Mouse (Mus musculus): ENCODE data around the gene Gm498. TPM values are rescaled to one million over a fixed set of nuclear protein-coding genes. Genes with fewer than 3 reads are reported as not detected.

Gm498 gene
- polyA plus RNA-seq, 1 experiment = not detected

GRCm38 (mm10) chr7:143868874-143869273 lies 2.2 kb downstream of the Gm498 start:
- 63% methylated on average over 4 of the region's 4 CpGs for WGBS

GRCm38 (mm10) chr7:143883717-143884116 lies 17.1 kb downstream of the Gm498 start:
- DNase-seq = no peak
- H3K4me3 ChIP-seq (replicated peaks; ENCODE audit: extremely low read depth, low read depth, low read length) = no peak overlapping the region
- 66% methylated on average over 6 of the region's 6 CpGs for WGBS
- TF ChIP-seq POLR2A (IDR thresholded peaks at IDR 0.05; ENCODE audit: borderline replicate concordance, extremely low read depth, low read depth, low read length) = no peak
- TF ChIP-seq CTCF (IDR thresholded peaks at IDR 0.05; ENCODE audit: insufficient read depth, low read length) = no peak
- no peaks in the 10 kb centered on the region for H3K4me1 ChIP-seq (ENCODE audit: control insufficient read depth, insufficient read depth, low read length)

More at GRCm38 (mm10) chr7:143868874-143869273, 2.2 kb downstream of the Gm498 start:
- Histone ChIP-seq H3K4me1 (ENCODE audit: control insufficient read depth, insufficient read depth, low read length) (no peaks in the 10 kb centered on the region), H3K4me3 (replicated peaks; ENCODE audit: extremely low read depth, low read depth, low read length) (no peak overlapping the region)
- no peak for DNase-seq
- TF ChIP-seq CTCF (IDR thresholded peaks at IDR 0.05; ENCODE audit: insufficient read depth, low read length) (no peak), POLR2A (IDR thresholded peaks at IDR 0.05; ENCODE audit: borderline replicate concordance, extremely low read depth, low read depth, low read length) (no peak)

DNA sequence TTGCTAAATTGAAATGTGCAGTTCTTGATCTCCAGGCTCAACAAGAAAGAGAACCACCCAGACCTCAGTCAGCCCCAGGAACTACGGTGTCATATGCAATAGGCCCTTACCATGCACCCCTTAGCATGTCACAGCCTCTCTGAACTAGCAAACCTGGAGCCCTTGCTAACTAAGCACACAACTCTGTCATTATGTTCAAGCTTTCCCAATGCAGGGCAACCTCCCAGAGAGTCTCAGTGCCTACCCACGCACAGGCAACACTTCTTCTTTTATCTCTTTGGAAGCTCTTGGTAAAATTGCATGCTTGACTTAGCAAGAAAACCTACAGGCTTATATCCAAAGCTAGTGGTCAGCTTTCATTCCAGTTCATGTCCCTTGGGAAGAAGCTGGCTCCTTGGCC lies 24.5 kb downstream of the Gm498 start:
- Histone ChIP-seq H3K4me3 (replicated peaks; ENCODE audit: extremely low read depth, low read depth, low read length) (no peak overlapping the region), H3K4me1 (ENCODE audit: control insufficient read depth, insufficient read depth, low read length) (no peaks in the 10 kb centered on the region)
- DNase-seq = no peak
- TF ChIP-seq POLR2A (IDR thresholded peaks at IDR 0.05; ENCODE audit: borderline replicate concordance, extremely low read depth, low read depth, low read length) (no peak), CTCF (IDR thresholded peaks at IDR 0.05; ENCODE audit: insufficient read depth, low read length) (no peak)
- 80% methylated on average over 2 of the region's 2 CpGs for WGBS

GRCm38 (mm10) chr7:143892361-143892760 lies 25.7 kb downstream of the Gm498 start:
- no peak for DNase-seq
- WGBS = 66% methylated on average over 2 of the region's 2 CpGs
- H3K4me3 ChIP-seq (replicated peaks; ENCODE audit: extremely low read depth, low read depth, low read length) = no peak overlapping the region
- TF ChIP-seq CTCF (IDR thresholded peaks at IDR 0.05; ENCODE audit: insufficient read depth, low read length) = no peak
- TF ChIP-seq POLR2A (IDR thresholded peaks at IDR 0.05; ENCODE audit: borderline replicate concordance, extremely low read depth, low read depth, low read length) = no peak
- H3K4me1 ChIP-seq (ENCODE audit: control insufficient read depth, insufficient read depth, low read length) = no peaks in the 10 kb centered on the region

DNA sequence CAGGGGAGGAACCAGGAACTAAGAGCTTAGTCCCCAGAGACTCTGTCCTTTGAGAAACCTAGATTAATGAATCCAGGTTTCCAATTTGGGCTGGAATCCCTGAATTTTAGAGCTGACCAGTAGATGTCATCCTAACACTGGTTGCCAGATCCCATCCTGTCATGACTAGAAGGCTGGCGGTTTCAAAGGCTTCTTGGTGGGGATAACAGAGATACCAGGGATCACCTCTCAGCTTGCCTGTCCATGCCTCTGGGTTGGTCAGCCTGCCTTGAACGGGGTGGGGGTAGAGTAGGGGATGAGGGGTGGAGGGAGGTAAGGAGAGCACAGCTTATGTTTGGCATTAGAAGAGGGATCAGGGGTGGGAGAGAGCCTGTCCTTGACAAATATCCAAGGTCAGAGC lies 34.0 kb downstream of the Gm498 start:
- Histone ChIP-seq H3K4me3 (replicated peaks; ENCODE audit: extremely low read depth, low read depth, low read length) (no peak overlapping the region), H3K4me1 (ENCODE audit: control insufficient read depth, insufficient read depth, low read length) (no peaks in the 10 kb centered on the region)
- no peak for DNase-seq
- 25% methylated on average over 2 of the region's 2 CpGs for WGBS
- no peak for TF ChIP-seq CTCF (IDR thresholded peaks at IDR 0.05; ENCODE audit: insufficient read depth, low read length)
- no peak for TF ChIP-seq POLR2A (IDR thresholded peaks at IDR 0.05; ENCODE audit: borderline replicate concordance, extremely low read depth, low read depth, low read length)

- no peak for DNase-seq
- no peak for TF ChIP-seq POLR2A (IDR thresholded peaks at IDR 0.05; ENCODE audit: borderline replicate concordance, extremely low read depth, low read depth, low read length)
- TF ChIP-seq CTCF (IDR thresholded peaks at IDR 0.05; ENCODE audit: insufficient read depth, low read length) = no peak
- WGBS = 85% methylated on average over 1 of the region's 1 CpGs
- Histone ChIP-seq H3K4me1 (ENCODE audit: control insufficient read depth, insufficient read depth, low read length) (no peaks in the 10 kb centered on the region), H3K4me3 (replicated peaks; ENCODE audit: extremely low read depth, low read depth, low read length) (no peak overlapping the region)
Observed at GRCm38 (mm10) chr7:143905176-143905575, 38.5 kb downstream of the Gm498 start.

DNA sequence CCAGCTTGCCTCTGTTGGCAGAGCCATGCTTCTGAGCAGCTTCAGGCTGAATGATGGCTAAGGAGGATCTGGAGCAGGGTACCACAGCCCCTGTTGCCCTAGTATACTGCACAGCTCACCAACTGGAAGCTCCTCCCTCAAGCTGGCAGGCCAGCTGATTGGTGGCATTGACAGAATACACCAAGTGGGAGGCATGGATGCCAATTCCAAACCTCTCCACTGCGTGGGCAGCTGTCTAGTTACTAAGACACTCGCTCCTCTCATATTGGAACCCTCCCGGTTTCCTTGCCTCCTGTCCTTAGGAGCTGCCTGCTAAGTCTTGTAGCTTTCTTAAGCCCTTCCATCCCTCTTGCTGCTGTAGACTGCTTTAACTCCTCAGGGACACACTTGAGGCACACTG lies 39.0 kb downstream of the Gm498 start:
- TF ChIP-seq CTCF (IDR thresholded peaks at IDR 0.05; ENCODE audit: insufficient read depth, low read length) (no peak), POLR2A (IDR thresholded peaks at IDR 0.05; ENCODE audit: borderline replicate concordance, extremely low read depth, low read depth, low read length) (no peak)
- WGBS = 79% methylated on average over 3 of the region's 3 CpGs
- H3K4me3 ChIP-seq (replicated peaks; ENCODE audit: extremely low read depth, low read depth, low read length) = no peak overlapping the region
- DNase-seq = no peak
- no peaks in the 10 kb centered on the region for H3K4me1 ChIP-seq (ENCODE audit: control insufficient read depth, insufficient read depth, low read length)

- TF ChIP-seq CTCF (IDR thresholded peaks at IDR 0.05; ENCODE audit: insufficient read depth, low read length) (no peak), POLR2A (IDR thresholded peaks at IDR 0.05; ENCODE audit: borderline replicate concordance, extremely low read depth, low read depth, low read length) (no peak)
- H3K4me1 ChIP-seq (ENCODE audit: control insufficient read depth, insufficient read depth, low read length) = no peaks in the 10 kb centered on the region
- no peak for DNase-seq
- 70% methylated on average over 8 of the region's 8 CpGs for WGBS
- no peak overlapping the region for H3K4me3 ChIP-seq (replicated peaks; ENCODE audit: extremely low read depth, low read depth, low read length)
Observed at GRCm38 (mm10) chr7:143913611-143914010, 47.0 kb downstream of the Gm498 start.

- H3K4me3 ChIP-seq (replicated peaks; ENCODE audit: extremely low read depth, low read depth, low read length) = no peak overlapping the region
- no peaks in the 10 kb centered on the region for H3K4me1 ChIP-seq (ENCODE audit: control insufficient read depth, insufficient read depth, low read length)
- peak; percentile 43 for DNase-seq
- TF ChIP-seq CTCF (IDR thresholded peaks at IDR 0.05; ENCODE audit: insufficient read depth, low read length) = no peak
- TF ChIP-seq POLR2A (IDR thresholded peaks at IDR 0.05; ENCODE audit: borderline replicate concordance, extremely low read depth, low read depth, low read length) = no peak
- WGBS = 57% methylated on average over 3 of the region's 3 CpGs
Observed at GRCm38 (mm10) chr7:143919031-143919679, 52.5 kb downstream of the Gm498 start.

- Histone ChIP-seq H3K4me3 (replicated peaks; ENCODE audit: extremely low read depth, low read depth, low read length) (no peak overlapping the region), H3K4me1 (ENCODE audit: control insufficient read depth, insufficient read depth, low read length) (no peaks in the 10 kb centered on the region)
- no peak for TF ChIP-seq CTCF (IDR thresholded peaks at IDR 0.05; ENCODE audit: insufficient read depth, low read length)
- TF ChIP-seq POLR2A (IDR thresholded peaks at IDR 0.05; ENCODE audit: borderline replicate concordance, extremely low read depth, low read depth, low read length) = no peak
- no peak for DNase-seq
- 91% methylated on average over 1 of the region's 1 CpGs for WGBS
Observed at GRCm38 (mm10) chr7:143929899-143930298, 63.3 kb downstream of the Gm498 start.
